Mouse (Mus musculus) CH12.LX (cell line): ENCODE results near the gene Tspyl4. TPM values are rescaled to one million over a fixed set of nuclear protein-coding genes. Genes with fewer than 3 reads are reported as not detected.

Experiments
- DNase-seq: peaks from one replicate; pipeline ENCODE4 v3.0.0-alpha.2; 2013; ENCODE audit errors: extremely low read depth
- H3K27ac ChIP-seq: 2 replicates; pipeline ENCODE4 v1.5.1; 2012; ENCODE audit warnings: low read depth, mild to moderate bottlenecking, control low read depth, moderate library complexity; ENCODE audit not compliant: insufficient read depth
- H3K27me3 ChIP-seq: replicated peaks from 2 replicates; pipeline ENCODE3; 2012; ENCODE audit warnings: inconsistent platforms
- H3K36me3 ChIP-seq, 2 experiments: replicated peaks in 1 of 2; 2 replicates each; pipeline versions ENCODE3 to v1.6.1; 2012; ENCODE audit warnings: inconsistent platforms in 1 of 2, low read length in 1 of 2, mild to moderate bottlenecking in 1 of 2, mixed read lengths in 1 of 2, moderate library complexity in 1 of 2; ENCODE audit not compliant: control insufficient read depth in 1 of 2, insufficient read depth in 1 of 2
- H3K4me1 ChIP-seq, 2 experiments: 2 replicates each; pipeline ENCODE4 v1.6.1; 2012; ENCODE audit warnings: inconsistent platforms in 1 of 2, moderate library complexity in 1 of 2; ENCODE audit not compliant: insufficient read depth in 2 of 2, control insufficient read depth in 1 of 2
- H3K4me2 ChIP-seq: 2 replicates; pipeline ENCODE4 v1.6.1; 2012; ENCODE audit warnings: low read depth, mild to moderate bottlenecking, control low read depth; ENCODE audit not compliant: poor library complexity, insufficient read depth, severe bottlenecking
- H3K4me3 ChIP-seq, 3 experiments: fragments of 150-350 bp in 1 of 3; sonication (generic) in 1 of 3; replicated peaks in 1 of 3; 2 replicates each; pipeline versions ENCODE3 to v1.5.1; 2011 to 2012; ENCODE audit warnings: low read depth in 2 of 3, low read length in 2 of 3, mild to moderate bottlenecking in 2 of 3, moderate library complexity in 2 of 3, control low read depth in 1 of 3, improper control_type of control experiment in 1 of 3, inconsistent platforms in 1 of 3, mixed read lengths in 1 of 3; ENCODE audit not compliant: poor library complexity in 1 of 3
- H3K79me2 ChIP-seq: replicated peaks from 2 replicates; pipeline ENCODE4 v1.6.1; 2012; ENCODE audit warnings: mild to moderate bottlenecking, moderate library complexity; ENCODE audit not compliant: control insufficient read depth, poor library complexity, insufficient read depth, severe bottlenecking; ENCODE audit errors: extremely low read depth
- H3K9ac ChIP-seq: 2 replicates; pipeline ENCODE4 v1.6.1; 2012; ENCODE audit warnings: low read depth, mild to moderate bottlenecking, control low read depth, moderate library complexity; ENCODE audit not compliant: insufficient read depth
- H3K9me3 ChIP-seq: replicated peaks from 2 replicates; pipeline ENCODE3; 2012; ENCODE audit warnings: low read length, inconsistent platforms, mixed read lengths
- BHLHE40 ChIP-seq: IDR thresholded peaks from 2 replicates; pipeline ENCODE4 v1.6.1; 2011; ENCODE audit warnings: mild to moderate bottlenecking, low read depth, low read length, improper control_type of control experiment
- CHD1 ChIP-seq: IDR thresholded peaks from 2 replicates; pipeline ENCODE4 v1.6.1; 2012; ENCODE audit warnings: low read depth, low read length, improper control_type of control experiment, inconsistent platforms
- CHD2 ChIP-seq: IDR thresholded peaks from 2 replicates; pipeline ENCODE4 v1.6.1; 2011; ENCODE audit warnings: low read length, improper control_type of control experiment
- CTCF ChIP-seq, 2 experiments: IDR thresholded peaks in 1 of 2; conservative IDR thresholded peaks in 1 of 2; 2 replicates each; pipeline ENCODE4 v1.5.1; 2011 to 2012; ENCODE audit warnings: low read depth in 2 of 2, low read length in 2 of 2, improper control_type of control experiment in 1 of 2, inconsistent platforms in 1 of 2, mild to moderate bottlenecking in 1 of 2, moderate library complexity in 1 of 2
- E2F4 ChIP-seq: IDR thresholded peaks from 2 replicates; pipeline ENCODE4 v1.6.1; 2011; ENCODE audit warnings: low read depth, low read length, improper control_type of control experiment; ENCODE audit not compliant: insufficient replicate concordance
- ELF1 ChIP-seq: IDR thresholded peaks from 2 replicates; pipeline ENCODE4 v1.6.1; 2014; ENCODE audit warnings: low read depth, mild to moderate bottlenecking, inconsistent platforms, low read length, improper control_type of control experiment
- EP300 ChIP-seq: IDR thresholded peaks from 2 replicates; pipeline ENCODE4 v1.6.1; 2011; ENCODE audit warnings: low read length, improper control_type of control experiment
- ETS1 ChIP-seq: conservative IDR thresholded peaks from 2 replicates; pipeline ENCODE4 v1.6.1; 2012; ENCODE audit warnings: low read depth, mild to moderate bottlenecking, inconsistent platforms, low read length, improper control_type of control experiment, moderate library complexity
- GABPA ChIP-seq: IDR thresholded peaks from 2 replicates; pipeline ENCODE4 v1.6.1; 2012; ENCODE audit warnings: low read depth, low read length, improper control_type of control experiment, inconsistent platforms; ENCODE audit not compliant: insufficient replicate concordance
- HCFC1 ChIP-seq: IDR thresholded peaks from 2 replicates; pipeline ENCODE4 v1.6.1; 2012; ENCODE audit warnings: low read depth, mild to moderate bottlenecking, inconsistent platforms, low read length, improper control_type of control experiment
- IRF4 ChIP-seq: IDR thresholded peaks from 2 replicates; pipeline ENCODE4 v1.6.1; 2014; ENCODE audit warnings: low read depth, mild to moderate bottlenecking, inconsistent platforms, low read length, improper control_type of control experiment
- JUN ChIP-seq: IDR thresholded peaks from 2 replicates; pipeline ENCODE4 v1.6.1; 2011; ENCODE audit warnings: low read depth, mild to moderate bottlenecking, low read length, improper control_type of control experiment, moderate library complexity; ENCODE audit not compliant: insufficient read depth
- JUND ChIP-seq: conservative IDR thresholded peaks from 2 replicates; pipeline ENCODE4 v1.6.1; 2011; ENCODE audit warnings: low read depth, low read length, improper control_type of control experiment
- KAT2A ChIP-seq: IDR thresholded peaks from 2 replicates; pipeline ENCODE4 v1.6.1; 2012; ENCODE audit warnings: low read length, improper control_type of control experiment, inconsistent platforms; ENCODE audit not compliant: insufficient replicate concordance
- MAFK ChIP-seq: IDR thresholded peaks from 2 replicates; pipeline ENCODE4 v1.6.1; 2011; ENCODE audit warnings: low read length, improper control_type of control experiment; ENCODE audit not compliant: insufficient replicate concordance
- MAX ChIP-seq: IDR thresholded peaks from 2 replicates; pipeline ENCODE4 v1.6.1; 2011; ENCODE audit warnings: low read length, improper control_type of control experiment
- MAZ ChIP-seq: IDR thresholded peaks from 2 replicates; pipeline ENCODE4 v1.6.1; 2012; ENCODE audit warnings: low read depth, mild to moderate bottlenecking, inconsistent platforms, low read length, improper control_type of control experiment, moderate library complexity
- MEF2A ChIP-seq: IDR thresholded peaks from 2 replicates; pipeline ENCODE4 v1.6.1; 2014; ENCODE audit warnings: low read depth, mild to moderate bottlenecking, inconsistent platforms, low read length, improper control_type of control experiment, borderline replicate concordance
- MXI1 ChIP-seq: IDR thresholded peaks from 2 replicates; pipeline ENCODE4 v1.6.1; 2011; ENCODE audit warnings: mild to moderate bottlenecking, low read depth, low read length, improper control_type of control experiment
- MYC ChIP-seq: IDR thresholded peaks from 2 replicates; pipeline ENCODE4 v1.6.1; 2011; ENCODE audit warnings: low read depth, mild to moderate bottlenecking, improper control_type of control experiment, low read length
- NELFE ChIP-seq: IDR thresholded peaks from 2 replicates; pipeline ENCODE4 v1.6.1; 2011; ENCODE audit warnings: low read depth, low read length, improper control_type of control experiment
- NRF1 ChIP-seq: IDR thresholded peaks from 2 replicates; pipeline ENCODE4 v1.6.1; 2014; ENCODE audit warnings: low read depth, mild to moderate bottlenecking, inconsistent platforms, low read length, improper control_type of control experiment, moderate library complexity
- PAX5 ChIP-seq: IDR thresholded peaks from 2 replicates; pipeline ENCODE4 v1.6.1; 2012; ENCODE audit warnings: low read length, inconsistent platforms, mixed read lengths
- POLR2A ChIP-seq: IDR thresholded peaks from 2 replicates; pipeline ENCODE4 v1.6.1; 2011; ENCODE audit warnings: low read depth, mild to moderate bottlenecking, improper control_type of control experiment, low read length
- POLR2AphosphoS2 ChIP-seq: IDR thresholded peaks from 2 replicates; pipeline ENCODE4 v1.6.1; 2011; ENCODE audit warnings: low read depth, low read length, improper control_type of control experiment
- RAD21 ChIP-seq: IDR thresholded peaks from 2 replicates; pipeline ENCODE4 v1.6.1; 2011; ENCODE audit warnings: low read depth, mild to moderate bottlenecking, low read length, improper control_type of control experiment, moderate library complexity
- RCOR1 ChIP-seq: conservative IDR thresholded peaks from 2 replicates; pipeline ENCODE4 v1.6.1; 2012; ENCODE audit warnings: low read depth, mild to moderate bottlenecking, inconsistent platforms, low read length, improper control_type of control experiment
- SIN3A ChIP-seq: IDR thresholded peaks from 2 replicates; pipeline ENCODE4 v1.6.1; 2012; ENCODE audit warnings: low read length, improper control_type of control experiment, inconsistent platforms
- SMC3 ChIP-seq: IDR thresholded peaks from 2 replicates; pipeline ENCODE4 v1.6.1; 2011; ENCODE audit warnings: low read depth, low read length, improper control_type of control experiment
- TBP ChIP-seq: conservative IDR thresholded peaks from 2 replicates; pipeline ENCODE4 v1.6.1; 2011; ENCODE audit warnings: low read depth, low read length, improper control_type of control experiment
- TCF12 ChIP-seq: IDR thresholded peaks from 2 replicates; pipeline ENCODE4 v1.6.1; 2014; ENCODE audit warnings: low read depth, mild to moderate bottlenecking, inconsistent platforms, low read length, improper control_type of control experiment
- UBTF ChIP-seq: IDR thresholded peaks from 2 replicates; pipeline ENCODE4 v1.6.1; 2012; ENCODE audit warnings: low read depth, mild to moderate bottlenecking, inconsistent platforms, low read length, improper control_type of control experiment, moderate library complexity
- USF1 ChIP-seq: IDR thresholded peaks from 2 replicates; pipeline ENCODE4 v1.6.1; 2014; ENCODE audit warnings: low read depth, mild to moderate bottlenecking, inconsistent platforms, low read length, improper control_type of control experiment
- USF2 ChIP-seq: conservative IDR thresholded peaks from 2 replicates; pipeline ENCODE4 v1.6.1; 2011; ENCODE audit warnings: low read depth, low read length, improper control_type of control experiment
- ZC3H11A ChIP-seq: IDR thresholded peaks from 2 replicates; pipeline ENCODE4 v1.6.1; 2012; ENCODE audit warnings: low read depth, mild to moderate bottlenecking, inconsistent platforms, low read length, improper control_type of control experiment
- ZKSCAN1 ChIP-seq: IDR thresholded peaks from 2 replicates; pipeline ENCODE4 v1.6.1; 2012; ENCODE audit warnings: low read depth, inconsistent platforms, low read length, improper control_type of control experiment, borderline replicate concordance
- ZMIZ1 ChIP-seq: IDR thresholded peaks from 2 replicates; pipeline ENCODE4 v1.6.1; 2012; ENCODE audit warnings: low read depth, mild to moderate bottlenecking, inconsistent platforms, low read length, improper control_type of control experiment
- ZNF384 ChIP-seq: IDR thresholded peaks from 2 replicates; pipeline ENCODE4 v1.6.1; 2012; ENCODE audit warnings: low read depth, low read length, improper control_type of control experiment, inconsistent platforms
- dilution Hi-C: fragments of 300-500 bp; cut with MboI; formaldehyde crosslinking; loops from 2 replicates; pipeline ENCODE4 v1.14.3; 2020; ENCODE audit warnings: low sequenced_read_pairs; ENCODE audit not compliant: extremely low pct_unique_long_range_greater_than_20kb, extremely low pct_ligation_motif_present
- in situ Hi-C: fragments of 300-500 bp; cut with MboI; formaldehyde crosslinking; loops from 3 replicates; pipeline ENCODE4 v1.14.3; 2019; ENCODE audit warnings: low sequenced_read_pairs, low pct_ligation_motif_present, low pct_unique_long_range_greater_than_20kb, mixed read lengths
- polyA plus RNA-seq: library from polyadenylated mRNA; unstranded; fragments of >175 nt; gene quantifications from 2 replicates; pipeline ENCODE4 v1.2.1, GENCODE M21; 2012; ENCODE audit warnings: low read depth; ENCODE audit not compliant: insufficient read length
- total RNA-seq, 2 experiments: library from RNA; depleted of rRNA; stranded (reverse); fragments of 300-350 nt in 1 of 2; fragments of >200 nt in 1 of 2; gene quantifications; 2 replicates each; pipeline ENCODE4 v1.2.3; 2012 to 2014

The Tspyl4 gene
- total and polyA plus RNA-seq, 3 experiments, result 3.7 to 17.9 (median 9.8) TPM

DNA sequence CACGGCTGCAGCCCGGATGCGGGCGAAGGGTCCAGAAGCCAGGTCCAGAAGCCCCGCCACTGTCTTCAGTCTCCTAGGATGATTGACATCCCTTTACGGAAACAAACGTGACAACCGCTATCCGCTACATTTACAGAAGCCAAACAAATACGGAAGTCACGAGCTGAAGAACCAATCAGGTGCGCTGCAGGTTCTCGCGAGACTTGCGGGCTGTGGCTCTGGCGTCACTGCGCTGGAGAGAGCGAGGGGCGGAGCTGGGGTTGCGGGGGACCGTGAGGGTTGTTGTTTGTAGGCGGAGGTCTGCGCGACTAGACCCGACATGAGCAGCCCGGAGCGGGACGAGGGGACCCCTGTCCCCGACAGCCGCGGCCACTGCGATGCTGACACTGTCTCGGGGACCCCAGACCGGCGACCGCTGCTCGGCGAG is 15.3 kb upstream of the Tspyl4 start, which contains the start of gene Tspyl1:
Gene Tspyl1, plus strand, starts transcription at position 229 of the 427 bp plus-strand sequence.
- peak within 1 kb of the TSS; percentile 36 for H3K27ac ChIP-seq
- TF ChIP-seq HCFC1 (peak; percentile 84), MAZ (no peak), CHD1 (no peak), MYC (no peak), USF1 (peak; percentile 50), IRF4 (no peak), JUND (no peak), KAT2A (peak; percentile 50; the same call in 1 of the 2 replicates), ETS1 (peak; percentile 62; the same call in 1 of the 2 replicates), POLR2A (peak; percentile 71), GABPA (no peak), MAX (peak; percentile 45; the same call in 1 of the 2 replicates), TCF12 (peak; percentile 76), ZKSCAN1 (no peak), ZNF384 (no peak), ZC3H11A (no peak), CHD2 (peak; percentile 100), JUN (no peak), NRF1 (no peak), MEF2A (peak; percentile 5; the same call in 1 of the 2 replicates), MAFK (no peak), RCOR1 (no peak), SIN3A (peak; percentile 87), NELFE (peak; percentile 80), SMC3 (no peak), PAX5 (no peak), ZMIZ1 (peak; percentile 33; the same call in 1 of the 2 replicates), POLR2AphosphoS2 (no peak), EP300 (no peak), MXI1 (peak; percentile 72; the same call in 1 of the 2 replicates), ELF1 (peak; percentile 99), E2F4 (no peak), BHLHE40 (peak; percentile 99), UBTF (no peak), RAD21 (no peak), TBP (peak; percentile 74), USF2 (no peak), CTCF (conservative IDR thresholded peaks at IDR 0.05 in 1 of 2, IDR thresholded peaks at IDR 0.05 in 1 of 2; ENCODE audit: low read depth in 2 of 2, low read length in 2 of 2) (no peak)
- TF ChIP-seq, all 38 proteins: peak for 16
- dilution Hi-C loops (no loop called here), in situ Hi-C loops (no loop called here)
- Histone ChIP-seq H3K4me2 (peak within 1 kb of the TSS; percentile 80), H3K4me1 (peaks cover 0 to 16% of the 10 kb centered on the region in 2 experiments; a peak in 1 of 4 replicates), H3K27me3 (no peaks in the 10 kb centered on the region), H3K9me3 (no peaks in the 10 kb centered on the region), H3K4me3 (peak within 1 kb of the TSS; percentile 91 to 100 (median 99)), H3K36me3 (peaks cover 0 to 5% of the 10 kb centered on the region in 2 experiments), H3K79me2 (peaks cover 23% of the 10 kb centered on the region), H3K9ac (peak within 1 kb of the TSS; percentile 93)
- peak; percentile 98 for DNase-seq
